Mouse (Mus musculus): ENCODE measurements at regions not wholly inside any gene's neighbourhood (a gene's known extent, or its start where the extent isn't known, plus 50 kb on each side); places are given as distances from the start of the nearest gene placed in this dataset.

GRCm38 (mm10) chr1:88865436-88865835, 163.4 kb upstream of the Arl4c start:
- ATAC-seq (ENCODE audit: low FRiP score) (no peak), DNase-seq (ENCODE audit: low spot score) (no peak)
- 56% methylated on average over 6 of the region's 6 CpGs for WGBS
- Histone ChIP-seq H3K9me3 (ENCODE audit: control insufficient read depth, low read length) (no peaks in the 10 kb centered on the region), H3K36me3 (replicated peaks; ENCODE audit: control insufficient read depth, insufficient read depth) (no peaks in the 10 kb centered on the region), H3K9ac (no peak overlapping the region), H3K4me3 (replicated peaks; ENCODE audit: low read length) (no peak overlapping the region), H3K27ac (no peak overlapping the region), H3K4me1 (replicated peaks; ENCODE audit: control insufficient read depth, insufficient read depth, low read length) (0 out of 2 replicates have a peak, but pooled peaks cover 5% of the 10 kb centered on the region), H3K4me2 (replicated peaks) (no peak overlapping the region), H3K27me3 (ENCODE audit: control insufficient read depth, insufficient read depth, low read length) (no peaks in the 10 kb centered on the region)

GRCm38 (mm10) chr1:88866571-88866970, 164.6 kb upstream of the Arl4c start:
- Histone ChIP-seq H3K27ac (no peak overlapping the region), H3K36me3 (replicated peaks; ENCODE audit: control insufficient read depth, insufficient read depth) (no peaks in the 10 kb centered on the region), H3K4me3 (replicated peaks; ENCODE audit: low read length) (no peak overlapping the region), H3K9me3 (ENCODE audit: control insufficient read depth, low read length) (no peaks in the 10 kb centered on the region), H3K9ac (no peak overlapping the region), H3K27me3 (ENCODE audit: control insufficient read depth, insufficient read depth, low read length) (no peaks in the 10 kb centered on the region), H3K4me1 (replicated peaks; ENCODE audit: control insufficient read depth, insufficient read depth, low read length) (0 out of 2 replicates have a peak, but pooled peaks cover 5% of the 10 kb centered on the region), H3K4me2 (replicated peaks) (no peak overlapping the region)
- no peak for DNase-seq (ENCODE audit: low spot score)
- 83% methylated on average over 2 of the region's 2 CpGs for WGBS
- no peak for ATAC-seq (ENCODE audit: low FRiP score)

GRCm38 (mm10) chr1:88867138-88867537, 165.1 kb upstream of the Arl4c start:
- Histone ChIP-seq H3K9me3 (ENCODE audit: control insufficient read depth, low read length) (no peaks in the 10 kb centered on the region), H3K27me3 (ENCODE audit: control insufficient read depth, insufficient read depth, low read length) (no peaks in the 10 kb centered on the region), H3K9ac (no peak overlapping the region), H3K4me2 (replicated peaks) (no peak overlapping the region), H3K27ac (no peak overlapping the region), H3K4me1 (replicated peaks; ENCODE audit: control insufficient read depth, insufficient read depth, low read length) (0 out of 2 replicates have a peak, but pooled peaks cover 5% of the 10 kb centered on the region), H3K4me3 (replicated peaks; ENCODE audit: low read length) (no peak overlapping the region), H3K36me3 (replicated peaks; ENCODE audit: control insufficient read depth, insufficient read depth) (no peaks in the 10 kb centered on the region)
- ATAC-seq (ENCODE audit: low FRiP score) (no peak), DNase-seq (ENCODE audit: low spot score) (no peak)
- WGBS: 83% methylated on average over 3 of the region's 3 CpGs

- H3K9ac ChIP-seq: no peak overlapping the region
- no peak overlapping the region for H3K27ac ChIP-seq
- DNase-seq (ENCODE audit: low spot score) (peak; percentile 50), ATAC-seq (ENCODE audit: low FRiP score) (peak; percentile 65; the same call in 1 of the 2 replicates)
- no peaks in the 10 kb centered on the region for H3K36me3 ChIP-seq (replicated peaks; ENCODE audit: control insufficient read depth, insufficient read depth)
- H3K4me2 ChIP-seq (replicated peaks): no peak overlapping the region
- 67% methylated on average over 4 of the region's 4 CpGs for WGBS
- H3K4me3 ChIP-seq (replicated peaks; ENCODE audit: low read length): no peak overlapping the region
- 0 out of 2 replicates have a peak, but pooled peaks cover 5% of the 10 kb centered on the region for H3K4me1 ChIP-seq (replicated peaks; ENCODE audit: control insufficient read depth, insufficient read depth, low read length)
- no peaks in the 10 kb centered on the region for H3K9me3 ChIP-seq (ENCODE audit: control insufficient read depth, low read length)
- H3K27me3 ChIP-seq (ENCODE audit: control insufficient read depth, insufficient read depth, low read length): no peaks in the 10 kb centered on the region
Measured at GRCm38 (mm10) chr1:88869885-88870284, 167.9 kb upstream of the Arl4c start.

- H3K4me2 ChIP-seq (replicated peaks): no peak overlapping the region
- H3K4me3 ChIP-seq (replicated peaks; ENCODE audit: low read length): no peak overlapping the region
- WGBS: 76% methylated on average over 6 of the region's 6 CpGs
- H3K9me3 ChIP-seq (ENCODE audit: control insufficient read depth, low read length): no peaks in the 10 kb centered on the region
- ATAC-seq (ENCODE audit: low FRiP score): no peak
- no peaks in the 10 kb centered on the region for H3K27me3 ChIP-seq (ENCODE audit: control insufficient read depth, insufficient read depth, low read length)
- H3K4me1 ChIP-seq (replicated peaks; ENCODE audit: control insufficient read depth, insufficient read depth, low read length): no peaks in the 10 kb centered on the region
- no peaks in the 10 kb centered on the region for H3K36me3 ChIP-seq (replicated peaks; ENCODE audit: control insufficient read depth, insufficient read depth)
- H3K27ac ChIP-seq: no peak overlapping the region
- H3K9ac ChIP-seq: no peak overlapping the region
- DNase-seq (ENCODE audit: low spot score): no peak
Measured at GRCm38 (mm10) chr1:88875356-88875755, 173.3 kb upstream of the Arl4c start.

GRCm38 (mm10) chr1:88877441-88877840, 175.4 kb upstream of the Arl4c start:
- 92% methylated on average over 11 of the region's 11 CpGs for WGBS
- no peak for DNase-seq (ENCODE audit: low spot score)
- Histone ChIP-seq H3K4me2 (replicated peaks) (no peak overlapping the region), H3K27ac (no peak overlapping the region), H3K9ac (no peak overlapping the region), H3K4me1 (replicated peaks; ENCODE audit: control insufficient read depth, insufficient read depth, low read length) (no peaks in the 10 kb centered on the region), H3K4me3 (replicated peaks; ENCODE audit: low read length) (no peak overlapping the region), H3K36me3 (replicated peaks; ENCODE audit: control insufficient read depth, insufficient read depth) (no peaks in the 10 kb centered on the region), H3K9me3 (ENCODE audit: control insufficient read depth, low read length) (no peaks in the 10 kb centered on the region), H3K27me3 (ENCODE audit: control insufficient read depth, insufficient read depth, low read length) (no peaks in the 10 kb centered on the region)
- no peak for ATAC-seq (ENCODE audit: low FRiP score)

- WGBS: 81% methylated on average over 10 of the region's 10 CpGs
- DNase-seq (ENCODE audit: low spot score): no peak
- H3K4me1 ChIP-seq (replicated peaks; ENCODE audit: control insufficient read depth, insufficient read depth, low read length): no peaks in the 10 kb centered on the region
- H3K27me3 ChIP-seq (ENCODE audit: control insufficient read depth, insufficient read depth, low read length): no peaks in the 10 kb centered on the region
- H3K9me3 ChIP-seq (ENCODE audit: control insufficient read depth, low read length): no peaks in the 10 kb centered on the region
- H3K9ac ChIP-seq: no peak overlapping the region
- no peak overlapping the region for H3K4me3 ChIP-seq (replicated peaks; ENCODE audit: low read length)
- ATAC-seq (ENCODE audit: low FRiP score): no peak
- H3K27ac ChIP-seq: no peak overlapping the region
- no peaks in the 10 kb centered on the region for H3K36me3 ChIP-seq (replicated peaks; ENCODE audit: control insufficient read depth, insufficient read depth)
- no peak overlapping the region for H3K4me2 ChIP-seq (replicated peaks)
Measured at GRCm38 (mm10) chr1:88878831-88879230, 176.8 kb upstream of the Arl4c start.

GRCm38 (mm10) chr1:88879367-88879766, 177.3 kb upstream of the Arl4c start:
- DNase-seq (ENCODE audit: low spot score) (no peak), ATAC-seq (ENCODE audit: low FRiP score) (no peak)
- no peak overlapping the region for H3K27ac ChIP-seq
- no peak overlapping the region for H3K9ac ChIP-seq
- WGBS: 84% methylated on average over 5 of the region's 5 CpGs
- no peaks in the 10 kb centered on the region for H3K9me3 ChIP-seq (ENCODE audit: control insufficient read depth, low read length)
- no peak overlapping the region for H3K4me2 ChIP-seq (replicated peaks)
- no peaks in the 10 kb centered on the region for H3K36me3 ChIP-seq (replicated peaks; ENCODE audit: control insufficient read depth, insufficient read depth)
- no peaks in the 10 kb centered on the region for H3K4me1 ChIP-seq (replicated peaks; ENCODE audit: control insufficient read depth, insufficient read depth, low read length)
- H3K4me3 ChIP-seq (replicated peaks; ENCODE audit: low read length): no peak overlapping the region
- H3K27me3 ChIP-seq (ENCODE audit: control insufficient read depth, insufficient read depth, low read length): no peaks in the 10 kb centered on the region

- WGBS: 90% methylated on average over 4 of the region's 4 CpGs
- Histone ChIP-seq H3K4me2 (replicated peaks) (no peak overlapping the region), H3K4me3 (replicated peaks; ENCODE audit: low read length) (no peak overlapping the region), H3K36me3 (replicated peaks; ENCODE audit: control insufficient read depth, insufficient read depth) (no peaks in the 10 kb centered on the region), H3K9ac (no peak overlapping the region), H3K27ac (no peak overlapping the region), H3K27me3 (ENCODE audit: control insufficient read depth, insufficient read depth, low read length) (no peaks in the 10 kb centered on the region), H3K4me1 (replicated peaks; ENCODE audit: control insufficient read depth, insufficient read depth, low read length) (no peaks in the 10 kb centered on the region), H3K9me3 (ENCODE audit: control insufficient read depth, low read length) (no peaks in the 10 kb centered on the region)
- DNase-seq (ENCODE audit: low spot score) (no peak), ATAC-seq (ENCODE audit: low FRiP score) (no peak)
Measured at GRCm38 (mm10) chr1:88891041-88891440, 179.2 kb upstream of the Sh3bp4 start.

- no peaks in the 10 kb centered on the region for H3K4me1 ChIP-seq (replicated peaks; ENCODE audit: control insufficient read depth, insufficient read depth, low read length)
- H3K9me3 ChIP-seq (ENCODE audit: control insufficient read depth, low read length): no peaks in the 10 kb centered on the region
- H3K9ac ChIP-seq: no peak overlapping the region
- no peak overlapping the region for H3K4me2 ChIP-seq (replicated peaks)
- DNase-seq (ENCODE audit: low spot score) (no peak), ATAC-seq (ENCODE audit: low FRiP score) (no peak)
- H3K36me3 ChIP-seq (replicated peaks; ENCODE audit: control insufficient read depth, insufficient read depth): no peaks in the 10 kb centered on the region
- H3K27ac ChIP-seq: no peak overlapping the region
- no peak overlapping the region for H3K4me3 ChIP-seq (replicated peaks; ENCODE audit: low read length)
- no peaks in the 10 kb centered on the region for H3K27me3 ChIP-seq (ENCODE audit: control insufficient read depth, insufficient read depth, low read length)
- WGBS: 93% methylated on average over 8 of the region's 8 CpGs
Measured at GRCm38 (mm10) chr1:88902426-88902825, 167.8 kb upstream of the Sh3bp4 start.
